Mouse (Mus musculus) ES-E14 (cell line): Measurements from ENCODE around the gene Zbtb45. TPM values are rescaled to one million over a fixed set of nuclear protein-coding genes. Genes with fewer than 3 reads are reported as not detected.

Source experiments
- DNase-seq: peaks from one replicate; pipeline ENCODE4 v3.0.0-alpha.2; 2013; ENCODE audit warnings: low read depth, low spot score
- H3K27ac ChIP-seq: 2 replicates; pipeline ENCODE4 v1.5.1; 2012; ENCODE audit warnings: low read depth, mild to moderate bottlenecking, low read length, moderate library complexity, mixed read lengths; ENCODE audit not compliant: poor library complexity, insufficient read depth, severe bottlenecking
- H3K36me3 ChIP-seq: 2 replicates; pipeline ENCODE4 v1.6.1; 2012; ENCODE audit warnings: mild to moderate bottlenecking, low read length, moderate library complexity, mixed read lengths; ENCODE audit not compliant: control insufficient read depth, poor library complexity, insufficient read depth, severe bottlenecking
- H3K4me1 ChIP-seq, 2 experiments: fragments of 150-350 bp in 1 of 2; sonication (generic) in 1 of 2; 2 replicates each; pipeline ENCODE4 v1.6.1; 2012; ENCODE audit warnings: low read length in 2 of 2, mild to moderate bottlenecking in 1 of 2, mixed read lengths in 1 of 2; ENCODE audit not compliant: control insufficient read depth in 2 of 2, insufficient read depth in 2 of 2, poor library complexity in 1 of 2
- H3K4me3 ChIP-seq, 2 experiments: fragments of 150-350 bp in 1 of 2; sonication (generic) in 1 of 2; 2 replicates each; pipeline ENCODE4 v1.5.1; 2012; ENCODE audit warnings: low read length in 2 of 2, low read depth in 1 of 2, mild to moderate bottlenecking in 1 of 2, mixed read lengths in 1 of 2; ENCODE audit not compliant: insufficient read depth in 1 of 2, poor library complexity in 1 of 2, severe bottlenecking in 1 of 2
- H3K9ac ChIP-seq: 2 replicates; pipeline ENCODE4 v1.6.1; 2012; ENCODE audit warnings: low read depth, mild to moderate bottlenecking, low read length, mixed read lengths; ENCODE audit not compliant: poor library complexity, insufficient read depth, severe bottlenecking
- H3K9me3 ChIP-seq: fragments of 150-350 bp; sonication (generic); 2 replicates; pipeline ENCODE4 v1.6.1; 2012; ENCODE audit warnings: low read depth, mild to moderate bottlenecking, low read length; ENCODE audit not compliant: control insufficient read depth, insufficient read depth
- CHD2 ChIP-seq: IDR thresholded peaks from 2 replicates; pipeline ENCODE4 v1.6.1; 2014; ENCODE audit warnings: mild to moderate bottlenecking, low read depth, low read length, inconsistent platforms
- HCFC1 ChIP-seq: IDR thresholded peaks from 2 replicates; pipeline ENCODE4 v1.6.1; 2012; ENCODE audit warnings: low read length, inconsistent platforms, borderline replicate concordance; ENCODE audit not compliant: insufficient read depth
- MAFK ChIP-seq: IDR thresholded peaks from 2 replicates; pipeline ENCODE4 v1.6.1; 2014; ENCODE audit warnings: mild to moderate bottlenecking, low read depth, low read length, inconsistent platforms; ENCODE audit not compliant: insufficient read depth
- ZC3H11A ChIP-seq: IDR thresholded peaks from 2 replicates; pipeline ENCODE4 v1.6.1; 2012; ENCODE audit warnings: low read depth, mild to moderate bottlenecking, inconsistent platforms, low read length, borderline replicate concordance
- ZNF384 ChIP-seq: IDR thresholded peaks from 2 replicates; pipeline ENCODE4 v1.6.1; 2012; ENCODE audit warnings: low read depth, low read length, inconsistent platforms
- in situ Hi-C, 2 experiments: fragments of 600-800 bp; cut with MboI; formaldehyde crosslinking; loops; one replicate each; pipeline ENCODE4 v1.15.1; 2025; ENCODE audit warnings: low sequenced_read_pairs in 2 of 2, inconsistent platforms in 1 of 2; ENCODE audit not compliant: unreplicated experiment in 2 of 2
- total RNA-seq: library from RNA; depleted of rRNA; stranded (reverse); fragments of 300-350 nt; gene quantifications from 2 replicates; pipeline ENCODE4 v1.2.3, GENCODE M21; 2012; rRNA removed

Gene Zbtb45
- total RNA-seq, result 23.7 and 26.7 TPM in 2 replicates

- peaks cover 12 to 19% of the 10 kb centered on the region in 2 experiments; a peak in 3 of 4 replicates for H3K4me1 ChIP-seq
- TF ChIP-seq HCFC1 (no peak; the same call in 1 of the 2 replicates), ZNF384 (peak; percentile 94), CHD2 (no peak), ZC3H11A (no peak)
- peak; percentile 69 for DNase-seq
- H3K4me3 ChIP-seq, result peak within 1 kb of the TSS; percentile 77 to 78
- peak within 1 kb of the TSS; percentile 88 for H3K9ac ChIP-seq
- H3K9me3 ChIP-seq, result no peaks in the 10 kb centered on the region
- peak within 1 kb of the TSS; percentile 100 for H3K27ac ChIP-seq
- H3K36me3 ChIP-seq, result no peaks in the 10 kb centered on the region
- in situ Hi-C loops, result no loop called here
These were observed at the start of gene Zbtb45 for GRCm38 (mm10) chr7:13010005-13010908. Zbtb45 (minus strand) TSS chr7:13010034.

GRCm38 (mm10) chr7:13059536-13059935 is 49.7 kb upstream of the Zbtb45 start:
- Histone ChIP-seq H3K4me1 (peaks cover 3 to 6% of the 10 kb centered on the region in 2 experiments; a peak in 3 of 4 replicates), H3K4me3 (no peak overlapping the region), H3K9ac (no peak overlapping the region), H3K36me3 (no peaks in the 10 kb centered on the region), H3K9me3 (no peaks in the 10 kb centered on the region), H3K27ac (no peak overlapping the region)
- no peak for TF ChIP-seq MAFK
- DNase-seq, result no peak
- in situ Hi-C loops, result no loop called here

- peaks cover 5 to 6% of the 10 kb centered on the region in 2 experiments; a peak in 3 of 4 replicates for H3K4me1 ChIP-seq
- no peak for DNase-seq
- no peak overlapping the region for H3K9ac ChIP-seq
- H3K27ac ChIP-seq, result peak overlapping the region; percentile 29; the same call in 1 of the 2 replicates
- TF ChIP-seq ZC3H11A (no peak), CHD2 (no peak), MAFK (no peak), HCFC1 (no peak), ZNF384 (no peak)
- no peaks in the 10 kb centered on the region for H3K36me3 ChIP-seq
- H3K9me3 ChIP-seq, result no peaks in the 10 kb centered on the region
- no peak overlapping the region for H3K4me3 ChIP-seq
- in situ Hi-C loops, result no loop called here
These were observed 47.3 kb upstream of the Zbtb45 start for GRCm38 (mm10) chr7:13056913-13057700.

- H3K4me1 ChIP-seq, result peaks cover 5 to 6% of the 10 kb centered on the region in 2 experiments; a peak in 3 of 4 replicates
- peak within 1 kb of the TSS; percentile 75 for H3K27ac ChIP-seq
- no peaks in the 10 kb centered on the region for H3K9me3 ChIP-seq
- in situ Hi-C loops, result no loop called here
- TF ChIP-seq ZC3H11A (no peak), CHD2 (peak; percentile 58; the same call in 1 of the 2 replicates), HCFC1 (peak; percentile 90), ZNF384 (peak; percentile 99), MAFK (no peak)
- peak within 1 kb of the TSS; percentile 83 for H3K9ac ChIP-seq
- peak within 1 kb of the TSS; percentile 84 to 85 for H3K4me3 ChIP-seq
- DNase-seq, result peak; percentile 98
- no peaks in the 10 kb centered on the region for H3K36me3 ChIP-seq
These were observed 44.6 kb upstream of the Zbtb45 start, which contains the start of gene Mzf1 for GRCm38 (mm10) chr7:13054287-13055010. Mzf1 (minus strand) TSS chr7:13054764.
